Mouse (Mus musculus) G1E (cell line): ENCODE measurements around the gene Sbds.

ENCODE experiments used
- CTCF ChIP-seq: IDR thresholded peaks from 2 replicates; pipeline ENCODE4 v1.5.1; 2012; ENCODE audit warnings: low read depth, low read length, inconsistent platforms, mixed read lengths
- GATA1 ChIP-seq: IDR thresholded peaks from 2 replicates; pipeline ENCODE4 v1.6.1; 2012; ENCODE audit warnings: borderline replicate concordance, low read length, inconsistent platforms, mixed read lengths
- GATA2 ChIP-seq: IDR thresholded peaks from 2 replicates; pipeline ENCODE4 v1.6.1; 2012; ENCODE audit warnings: low read depth, low read length, inconsistent platforms, borderline replicate concordance
- TAL1 ChIP-seq: conservative IDR thresholded peaks from 2 replicates; pipeline ENCODE4 v1.6.1; 2012; ENCODE audit warnings: low read depth, low read length, inconsistent platforms, mixed read lengths

DNA sequence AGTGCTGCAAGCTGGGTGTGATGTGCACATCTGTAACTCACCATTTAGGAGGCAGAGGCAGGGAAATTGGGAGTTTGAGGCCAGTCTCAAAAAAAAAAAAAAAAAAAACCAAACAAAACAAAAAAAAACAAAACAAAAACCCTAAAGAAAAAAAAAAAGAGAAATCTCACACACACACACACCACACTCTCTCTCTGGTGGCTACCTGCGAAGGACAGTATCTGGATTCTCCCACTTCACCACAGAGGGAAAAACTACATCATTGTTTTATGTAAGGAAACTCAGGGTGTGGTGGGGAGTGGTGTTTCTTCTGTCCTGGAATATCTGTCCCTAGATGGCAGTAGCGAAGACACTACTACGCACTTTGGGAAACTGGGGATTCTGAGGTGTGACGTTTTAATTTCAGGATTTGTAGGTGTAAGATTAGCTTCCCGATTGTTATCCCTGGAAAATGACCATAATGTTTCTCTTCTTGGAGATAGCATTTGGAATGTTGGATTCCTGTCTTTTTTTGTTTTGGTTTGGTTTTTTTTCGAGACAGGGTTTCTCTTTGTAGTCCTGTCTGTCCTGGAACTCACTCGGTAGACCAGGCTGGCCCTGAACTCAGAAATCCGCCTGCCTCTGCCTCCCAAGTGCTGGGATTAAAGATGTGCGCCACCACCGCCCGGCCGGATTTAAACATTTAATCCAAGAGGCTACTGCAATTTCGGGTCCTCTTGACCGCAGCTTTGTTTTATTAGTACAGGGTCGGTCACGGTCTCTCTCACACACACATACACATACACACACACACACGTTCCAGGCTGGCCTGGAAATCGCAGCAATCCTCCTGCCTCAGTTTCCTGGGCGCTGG, 940 bp downstream of the Sbds start:
- TF ChIP-seq GATA1 (no peak), CTCF (no peak), GATA2 (no peak), TAL1 (no peak)
